Mouse (Mus musculus): ENCODE results near the gene Trak1.
"Not testable (repeated sequence)": the region's sequence is repeated elsewhere in the genome, so short reads cannot be mapped to it uniquely, and the experiment has no call there.

Gene Trak1

GRCm38 (mm10) chr9:121435332-121435956 lies 138.1 kb downstream of the Trak1 start:
- DNase-seq: no peak

- DNase-seq: no peak
Observed at GRCm38 (mm10) chr9:121436501-121436900, 139.2 kb downstream of the Trak1 start.

DNA sequence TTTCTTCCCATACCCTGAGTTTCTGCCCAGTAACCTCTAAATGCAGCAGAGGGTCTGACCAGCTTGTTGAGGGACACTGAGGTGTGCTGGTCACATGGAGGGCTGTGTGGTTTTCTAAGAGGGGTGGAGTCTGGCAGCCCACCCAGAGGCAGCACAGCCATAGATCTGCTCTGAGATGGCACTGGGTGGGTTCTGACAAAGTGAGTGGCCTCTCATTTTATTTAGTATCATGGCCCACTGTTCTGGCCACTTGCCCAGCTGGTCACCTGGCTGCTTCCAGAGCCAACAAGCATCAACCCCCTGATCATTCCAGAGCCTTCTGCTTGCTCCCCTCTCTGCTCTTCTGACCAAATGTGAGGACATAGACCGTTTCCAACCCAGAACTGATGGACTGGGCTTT lies 144.8 kb downstream of the Trak1 start:
- no peak for DNase-seq

GRCm38 (mm10) chr9:121443696-121444366 lies 146.5 kb downstream of the Trak1 start:
- DNase-seq: peak in 1 of 2 experiments; percentile 28

- DNase-seq: no peak
Observed at GRCm38 (mm10) chr9:121444367-121444707, 147.0 kb downstream of the Trak1 start.

GRCm38 (mm10) chr9:121445364-121445763 lies 148.1 kb downstream of the Trak1 start:
- peak; percentile 50 to 54 for DNase-seq

GRCm38 (mm10) chr9:121446431-121446831 lies 149.1 kb downstream of the Trak1 start:
- DNase-seq: no peak

- DNase-seq: not testable (repeated sequence)
Observed at GRCm38 (mm10) chr9:121452342-121452942, 155.1 kb downstream of the Trak1 start.

GRCm38 (mm10) chr9:121454891-121455290 lies 157.6 kb downstream of the Trak1 start:
- DNase-seq: no peak

DNA sequence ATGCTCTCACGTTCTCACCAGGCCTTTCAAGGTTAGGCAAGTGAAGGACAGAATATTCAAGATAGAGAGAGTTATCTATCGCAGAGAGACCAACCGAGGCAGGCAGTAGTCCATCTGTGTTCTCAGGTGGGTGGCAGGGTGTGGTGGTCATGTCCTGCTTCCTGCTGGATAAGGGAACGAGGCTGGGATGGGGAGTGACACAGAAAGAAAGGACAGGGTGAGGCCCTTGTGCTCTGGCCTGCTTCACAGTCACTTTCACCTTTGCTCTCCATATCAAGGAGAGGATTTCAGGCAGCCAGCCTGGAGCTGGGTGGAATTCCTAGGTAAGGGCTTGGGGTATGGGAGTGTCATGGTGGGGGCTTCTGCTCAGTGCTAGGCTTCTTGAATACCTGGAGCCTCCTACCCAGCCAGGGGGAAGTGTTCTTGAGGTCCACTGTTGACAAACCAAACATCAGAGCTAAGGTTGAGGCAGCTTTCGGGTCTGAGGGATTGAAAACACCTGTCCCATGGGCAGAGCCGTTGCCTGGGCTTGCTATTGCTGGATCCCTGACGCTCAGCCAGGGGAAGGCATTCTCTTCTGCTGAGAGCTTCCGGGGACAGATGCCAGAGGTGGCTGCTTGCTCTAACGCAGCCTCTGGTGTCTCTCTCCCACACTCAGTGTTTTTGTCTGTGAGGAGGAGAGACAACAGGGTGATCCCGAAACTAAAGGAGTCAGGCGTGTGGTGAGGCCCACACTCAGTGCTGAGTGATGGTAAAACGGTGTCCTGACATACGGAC lies 159.6 kb downstream of the Trak1 start:
- DNase-seq: no peak

DNA sequence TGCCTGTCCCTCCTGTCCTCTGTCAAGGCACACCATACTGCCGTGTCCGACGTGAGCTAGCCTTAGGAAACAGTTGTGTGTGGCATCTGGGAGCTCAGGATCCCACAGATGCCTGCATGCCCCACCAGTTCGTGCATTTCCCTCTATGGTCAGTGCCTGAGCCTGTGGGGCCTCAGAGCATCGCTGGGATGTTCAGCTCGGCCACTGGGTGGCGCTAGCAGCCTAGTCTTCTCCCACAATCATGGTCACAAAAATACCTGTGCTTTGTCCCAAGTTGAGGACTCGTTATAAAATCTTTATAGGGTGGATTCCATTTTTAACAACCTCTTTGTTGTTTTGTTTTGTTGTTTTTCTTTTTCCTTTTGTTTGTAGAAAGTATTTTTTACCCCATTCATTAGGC lies 161.2 kb downstream of the Trak1 start:
- DNase-seq: peak in 1 of 2 experiments; percentile 63

DNA sequence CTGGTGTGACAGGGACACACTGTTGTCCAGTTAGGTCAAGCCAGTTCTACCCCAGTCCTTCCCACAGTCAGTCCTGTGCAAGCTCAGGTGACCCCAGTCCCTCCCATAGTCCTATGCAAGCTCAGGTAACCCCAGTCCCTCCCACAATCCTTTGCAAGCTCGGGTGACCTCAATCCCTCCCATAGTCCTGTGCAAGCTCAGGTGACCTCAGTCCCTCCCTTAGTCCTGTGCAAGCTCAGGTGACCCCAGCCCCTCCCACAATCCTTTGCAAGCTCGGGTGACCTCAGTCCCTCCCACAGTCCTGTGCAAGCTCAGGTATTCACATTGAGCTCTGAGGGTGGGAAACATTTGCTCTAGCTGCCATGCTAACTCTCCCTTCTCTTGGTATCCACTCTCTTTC lies 162.6 kb downstream of the Trak1 start:
- DNase-seq: no peak

DNA sequence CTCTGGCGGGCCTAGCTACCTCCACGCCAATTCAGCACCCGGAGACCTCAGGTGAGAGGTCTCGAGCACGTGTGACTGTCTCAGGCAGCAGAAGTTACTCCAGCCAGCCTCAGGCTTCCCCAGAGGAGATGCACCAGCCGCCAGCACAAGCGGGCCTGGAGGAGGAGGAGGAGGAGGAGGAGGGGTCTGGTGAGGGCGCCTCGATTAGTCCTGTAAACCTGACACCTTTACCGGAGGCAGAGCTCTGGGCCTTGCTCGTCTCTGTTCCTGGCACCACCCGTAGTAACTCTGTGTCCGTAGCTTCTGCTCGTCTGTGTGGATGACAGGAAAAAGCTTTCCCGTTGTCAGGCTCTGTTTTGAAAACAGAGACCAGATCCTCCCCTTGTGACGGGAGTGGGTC lies 163.2 kb downstream of the Trak1 start:
- no peak for DNase-seq

DNA sequence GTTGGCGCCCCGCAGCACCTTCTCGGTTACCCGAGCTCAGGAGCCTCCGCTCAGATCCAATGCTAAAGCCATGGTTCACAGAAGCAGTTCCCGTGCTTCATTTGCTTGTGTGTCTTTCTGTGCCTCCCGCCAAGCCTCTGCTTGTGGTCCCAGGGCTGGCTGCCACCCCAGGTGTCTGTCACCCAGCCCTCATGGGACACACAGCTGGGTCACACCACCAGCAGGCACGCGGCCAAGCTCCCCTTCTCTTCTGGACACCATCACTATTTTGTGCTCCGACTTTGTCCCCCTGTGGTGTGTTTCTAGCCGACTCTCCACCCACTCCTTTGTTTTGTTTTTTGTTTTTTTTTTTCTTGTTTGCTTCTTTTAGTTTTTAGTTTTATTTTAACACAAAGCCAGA lies 170.2 kb downstream of the Trak1 start:
- DNase-seq: no peak

GRCm38 (mm10) chr9:121469711-121470110 lies 172.4 kb downstream of the Trak1 start:
- DNase-seq: no peak

DNA sequence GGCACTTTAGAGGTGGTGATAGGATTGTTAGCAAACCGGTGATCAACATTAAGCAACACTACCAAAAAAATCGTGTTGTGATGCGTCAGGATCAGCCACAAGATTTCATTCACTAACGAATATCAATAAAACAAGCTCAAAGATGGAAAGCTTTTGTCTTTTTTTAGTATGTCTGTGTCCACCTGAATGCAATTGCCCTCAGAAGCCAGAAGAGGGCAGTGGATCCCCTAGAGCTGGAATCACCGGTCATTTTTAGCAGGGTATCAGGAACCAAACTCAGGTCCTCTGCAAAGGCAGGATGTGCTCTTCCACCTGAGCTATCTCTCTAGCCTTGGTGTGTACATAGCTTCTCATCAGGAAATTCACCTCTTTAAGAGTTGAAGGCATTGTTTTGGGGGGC lies 177.5 kb downstream of the Trak1 start:
- no peak for DNase-seq

DNA sequence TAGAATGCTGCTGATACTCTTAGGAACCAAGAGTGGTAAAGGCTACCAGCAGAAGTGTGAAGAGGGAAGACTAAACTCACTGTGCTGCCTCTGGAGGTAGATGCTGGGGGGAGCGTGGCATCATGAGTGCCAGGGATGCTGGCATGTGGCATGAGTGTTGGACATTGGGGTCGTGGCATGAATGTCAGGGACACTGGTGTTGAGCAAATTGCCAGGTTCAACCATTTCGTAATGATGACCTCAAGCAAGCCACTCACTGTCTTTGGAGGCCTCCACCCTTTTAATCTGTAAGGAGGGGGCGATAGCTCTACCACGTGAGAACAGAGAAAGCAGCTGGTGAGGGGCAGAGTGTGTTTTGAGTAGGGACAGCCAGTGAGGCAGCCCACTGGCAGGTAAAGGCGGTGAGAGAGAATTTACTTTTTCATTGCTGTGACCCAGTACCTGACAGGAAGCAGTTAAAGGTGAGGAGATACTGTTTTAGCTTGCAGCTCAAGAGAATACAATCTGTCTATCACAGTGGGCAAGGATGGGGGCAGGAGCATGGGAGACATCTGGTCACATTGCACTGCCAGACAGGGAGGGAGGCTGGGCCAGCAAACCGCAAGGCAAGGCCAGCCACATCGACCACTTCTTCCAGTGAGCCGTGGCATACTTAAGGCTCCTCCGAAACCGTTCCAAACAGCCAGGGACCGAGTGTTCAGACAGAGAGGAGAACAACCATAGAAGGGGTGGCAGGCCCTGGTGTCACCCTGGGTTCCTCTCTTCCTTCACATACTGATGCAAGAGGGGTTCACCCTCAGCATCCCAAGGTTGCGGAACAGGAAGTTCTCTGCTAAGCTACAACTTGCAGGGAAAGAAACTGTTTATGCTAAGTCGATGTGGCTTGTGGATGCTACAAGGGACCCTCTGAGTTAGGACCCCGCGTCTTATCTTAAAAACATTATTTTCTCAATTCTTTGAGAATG lies 178.5 kb downstream of the Trak1 start:
- DNase-seq: no peak

GRCm38 (mm10) chr9:121477305-121477911 lies 180.1 kb downstream of the Trak1 start:
- peak; percentile 54 to 75 for DNase-seq

DNA sequence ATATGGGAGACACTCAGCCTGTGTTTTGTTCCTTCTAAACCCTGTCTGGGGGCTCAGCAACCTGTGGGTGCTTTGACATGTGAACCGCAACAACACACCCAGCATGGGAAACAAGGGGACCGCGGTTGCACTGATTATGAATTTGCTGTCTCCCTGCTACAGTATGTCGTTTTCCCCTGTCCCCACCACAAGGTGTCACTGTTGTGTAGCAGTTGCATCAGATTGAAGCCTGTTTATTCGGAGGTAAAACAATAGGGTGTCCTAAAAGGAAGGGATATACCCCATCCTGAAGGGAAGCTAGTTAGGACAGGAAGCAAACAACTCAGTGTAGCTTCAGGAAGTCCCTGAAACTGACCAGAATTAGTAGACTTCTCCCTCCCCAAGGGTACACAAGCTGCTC lies 182.2 kb downstream of the Trak1 start:
- DNase-seq: peak in 1 of 2 experiments; percentile 71

GRCm38 (mm10) chr9:121487216-121487615 lies 189.9 kb downstream of the Trak1 start:
- DNase-seq: no peak

DNA sequence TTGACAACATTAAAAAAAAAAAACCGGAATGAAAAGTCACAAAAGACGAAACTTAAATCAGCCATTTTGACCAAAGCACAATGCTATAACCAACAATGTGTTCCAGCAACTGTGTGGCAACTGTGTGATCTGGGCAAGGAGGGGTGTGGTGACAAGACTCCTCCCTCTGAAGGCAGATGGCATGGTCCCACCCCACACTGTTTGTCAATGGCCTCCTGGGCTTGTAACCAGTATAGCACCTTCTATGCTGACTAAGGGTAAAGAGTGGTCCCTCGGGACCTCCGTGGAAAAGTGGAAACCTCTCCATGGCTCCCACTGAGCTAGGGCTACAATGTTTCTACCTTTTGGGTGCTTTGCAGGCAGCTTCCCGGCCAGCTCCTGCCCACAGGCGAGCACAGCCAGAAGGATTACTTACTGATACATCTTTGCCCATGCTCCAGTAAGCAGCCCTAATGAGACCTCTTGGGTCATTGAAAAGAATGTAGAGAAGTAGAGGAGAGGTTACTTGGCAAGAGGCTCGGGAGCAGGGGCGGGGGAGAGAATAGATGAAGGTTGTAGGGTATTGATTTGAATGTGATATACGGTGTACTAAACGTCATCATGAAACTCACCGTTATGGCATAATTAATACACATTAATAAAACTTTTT lies 194.4 kb downstream of the Trak1 start:
- DNase-seq: no peak
